Mouse (Mus musculus) cerebellum, adult 2 months (tissue): ENCODE measurements around the gene Nip7. TPM values are rescaled to one million over a fixed set of nuclear protein-coding genes. Genes with fewer than 3 reads are reported as not detected.

Experiments used
- DNase-seq, 2 experiments: peaks; one replicate each; pipeline ENCODE4 v3.0.0; 2021
- H3K27ac ChIP-seq: fragments of 200-500 bp; 2 replicates; pipeline ENCODE4 v1.5.1; 2012; ENCODE audit warnings: low read length, control low read depth, inconsistent platforms; ENCODE audit not compliant: insufficient read depth
- H3K27me3 ChIP-seq: fragments of 200-500 bp; 2 replicates; pipeline ENCODE4 v1.6.1; 2012; ENCODE audit warnings: inconsistent platforms, mild to moderate bottlenecking, low read length, moderate library complexity; ENCODE audit not compliant: control insufficient read depth, insufficient read depth
- H3K4me1 ChIP-seq: fragments of 200-500 bp; 2 replicates; pipeline ENCODE4 v1.6.1; 2011; ENCODE audit warnings: low read length; ENCODE audit not compliant: control insufficient read depth, insufficient read depth
- H3K4me3 ChIP-seq: fragments of 200-500 bp; replicated peaks from 2 replicates; pipeline ENCODE3; 2011; ENCODE audit warnings: mild to moderate bottlenecking, low read depth, low read length, control low read depth; ENCODE audit not compliant: insufficient read depth
- CTCF ChIP-seq: fragments of 200-500 bp; IDR thresholded peaks from 2 replicates; pipeline ENCODE4 v1.5.1; 2011; ENCODE audit warnings: low read depth, mild to moderate bottlenecking, control low read depth, low read length, moderate library complexity, borderline replicate concordance; ENCODE audit not compliant: insufficient read depth
- POLR2A ChIP-seq: fragments of 200-500 bp; IDR thresholded peaks from 2 replicates; pipeline ENCODE4 v1.6.1; 2011; ENCODE audit warnings: low read length, control low read depth, borderline replicate concordance; ENCODE audit not compliant: insufficient read depth
- WGBS: fragments of 180-500 bp; shearing (Covaris S2); methylation state at CpG from one replicate; pipeline ENCODE4 v1.1.7; 2018; 5-methylcytosine and 5-hydroxymethylcytosine counted together
- polyA plus RNA-seq: library from polyadenylated mRNA; depleted of rRNA; stranded (reverse); fragments of >200 nt; gene quantifications from 2 replicates; pipeline ENCODE4 v1.2.3, GENCODE M21; 2012; rRNA removed

The Nip7 gene
- polyA plus RNA-seq = 44.6 and 51.0 TPM in 2 replicates

DNA sequence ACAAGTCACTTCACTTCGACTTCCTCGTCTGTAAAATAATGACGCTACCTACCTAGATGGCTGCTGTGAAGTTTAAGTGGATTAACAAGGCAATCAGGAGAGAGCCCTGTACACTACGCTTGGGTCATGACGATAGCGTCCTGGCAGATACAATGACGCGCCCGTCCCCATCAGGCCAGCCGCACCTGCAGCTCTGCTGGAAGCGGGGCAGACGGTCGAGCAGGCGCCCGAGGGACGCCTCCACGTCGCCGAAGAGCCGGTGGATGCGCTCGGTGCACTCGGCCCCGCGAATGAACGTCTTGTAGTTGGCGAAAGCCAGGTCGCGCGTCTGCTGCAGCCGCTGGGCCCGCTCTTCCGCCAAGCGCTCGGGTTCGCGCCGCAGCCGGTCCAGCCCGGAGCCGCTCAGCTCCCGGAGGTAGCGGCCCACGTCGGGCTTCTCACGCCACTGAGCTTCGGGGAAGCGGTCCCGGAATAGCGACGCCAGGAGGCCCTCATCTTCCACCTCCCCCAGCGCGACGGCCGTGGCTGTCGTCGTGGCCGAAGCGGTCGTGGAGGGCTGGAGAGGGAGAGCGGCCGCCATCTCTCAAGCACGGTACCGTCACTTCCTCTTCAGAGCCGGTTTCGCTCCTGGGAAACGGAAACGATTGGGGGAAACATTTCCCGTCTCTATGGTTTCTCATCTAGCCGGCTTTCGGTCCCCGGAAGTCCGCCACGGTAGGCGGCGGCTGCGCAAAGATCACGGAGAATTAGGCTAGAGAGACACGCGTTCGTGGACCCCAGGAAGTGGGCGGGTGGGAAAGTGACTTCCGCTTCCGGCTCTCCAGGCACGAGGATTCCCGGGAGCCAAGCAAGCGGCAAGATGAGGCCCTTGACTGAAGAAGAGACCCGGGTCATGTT lies at the start of gene Nip7, which contains the start of gene Cog8:
TSS of gene Nip7 (plus strand) at position 802 of the 897 bp plus-strand sequence.
TSS of gene Cog8 (minus strand) at position 614 of the 897 bp plus-strand sequence.
- DNase-seq = peak; percentile 96 to 98
- H3K4me1 ChIP-seq = 0 out of 2 replicates have a peak, but pooled peaks cover 3% of the 10 kb centered on the region
- H3K27ac ChIP-seq = peak within 1 kb of the TSS; percentile 43
- H3K27me3 ChIP-seq = no peaks in the 10 kb centered on the region
- H3K4me3 ChIP-seq = peak within 1 kb of the TSS; percentile 79
- no peak for TF ChIP-seq CTCF
- TF ChIP-seq POLR2A = peak; percentile 74
- WGBS = under 1% methylated on average over 88 of the region's 88 CpGs

- DNase-seq = no peak
- TF ChIP-seq POLR2A = no peak
- TF ChIP-seq CTCF = no peak
- 91% methylated on average over 3 of the region's 3 CpGs for WGBS
Observed at GRCm38 (mm10) chr8:107007795-107008194, 48.9 kb upstream of the Nip7 start.

DNA sequence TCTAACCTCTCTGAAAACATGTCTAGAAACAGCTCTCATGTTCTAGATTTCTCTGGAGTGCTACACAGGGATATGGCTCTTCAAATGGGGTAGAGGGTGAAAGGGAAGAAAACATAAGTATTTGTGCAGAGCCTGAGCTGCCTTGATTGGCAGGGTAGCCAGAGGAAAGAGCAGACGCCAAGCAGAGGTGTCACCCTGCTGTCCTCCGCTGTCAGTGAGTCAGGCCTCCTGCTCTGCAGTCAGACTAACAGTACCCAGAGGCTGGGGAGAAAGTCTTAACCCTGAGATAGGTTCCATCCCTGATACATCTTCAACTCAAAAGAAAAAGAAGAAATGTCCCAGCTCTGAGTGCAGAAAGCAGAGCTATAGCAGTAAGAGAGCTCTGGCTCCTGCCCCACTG lies 44.0 kb upstream of the Nip7 start:
- no peak overlapping the region for H3K4me3 ChIP-seq
- 71% methylated on average over 2 of the region's 2 CpGs for WGBS
- no peak for DNase-seq
- H3K4me1 ChIP-seq = no peaks in the 10 kb centered on the region
- H3K27ac ChIP-seq = no peak overlapping the region
- TF ChIP-seq POLR2A (no peak), CTCF (no peak)
- H3K27me3 ChIP-seq = no peaks in the 10 kb centered on the region

More at GRCm38 (mm10) chr8:107007795-107008194, 48.9 kb upstream of the Nip7 start:
- H3K4me3 ChIP-seq = no peak overlapping the region
- H3K4me1 ChIP-seq = no peaks in the 10 kb centered on the region
- no peak overlapping the region for H3K27ac ChIP-seq
- H3K27me3 ChIP-seq = no peaks in the 10 kb centered on the region

- Histone ChIP-seq H3K4me1 (no peaks in the 10 kb centered on the region), H3K27me3 (no peaks in the 10 kb centered on the region), H3K4me3 (no peak overlapping the region), H3K27ac (no peak overlapping the region)
- 80% methylated on average over 1 of the region's 1 CpGs for WGBS
- TF ChIP-seq POLR2A = no peak
- no peak for TF ChIP-seq CTCF
- no peak for DNase-seq
Observed at GRCm38 (mm10) chr8:107014915-107015314, 41.8 kb upstream of the Nip7 start.

- Histone ChIP-seq H3K27me3 (no peaks in the 10 kb centered on the region), H3K4me1 (no peaks in the 10 kb centered on the region), H3K27ac (no peak overlapping the region), H3K4me3 (no peak overlapping the region)
- 87% methylated on average over 8 of the region's 8 CpGs for WGBS
- TF ChIP-seq POLR2A = no peak
- TF ChIP-seq CTCF = no peak
- DNase-seq = no peak
Observed at GRCm38 (mm10) chr8:107023479-107023878, 33.2 kb upstream of the Nip7 start.

DNA sequence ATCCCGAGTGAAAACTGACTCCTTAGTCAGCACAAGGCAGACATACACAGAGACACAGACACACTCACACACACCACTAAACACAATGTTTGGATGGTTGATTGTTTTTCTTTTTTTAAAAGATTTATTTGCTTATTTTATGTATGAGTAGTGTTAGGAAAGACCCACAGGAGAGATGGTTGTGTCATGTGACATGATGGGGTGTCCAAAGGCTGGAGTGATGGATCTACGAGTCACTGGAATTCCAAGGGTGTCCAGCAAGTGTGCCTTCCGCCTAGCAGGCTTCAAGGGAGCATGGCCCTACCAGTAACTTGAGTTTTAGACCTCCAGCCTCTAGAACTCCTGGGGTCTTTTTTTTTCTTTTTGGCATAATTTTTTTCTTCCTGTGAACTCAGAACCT lies 27.4 kb upstream of the Nip7 start:
- 65% methylated on average over 3 of the region's 3 CpGs for WGBS
- Histone ChIP-seq H3K27ac (no peak overlapping the region), H3K27me3 (no peaks in the 10 kb centered on the region), H3K4me3 (no peak overlapping the region), H3K4me1 (peaks cover 5% of the 10 kb centered on the region)
- TF ChIP-seq POLR2A = no peak
- TF ChIP-seq CTCF = no peak
- no peak for DNase-seq

DNA sequence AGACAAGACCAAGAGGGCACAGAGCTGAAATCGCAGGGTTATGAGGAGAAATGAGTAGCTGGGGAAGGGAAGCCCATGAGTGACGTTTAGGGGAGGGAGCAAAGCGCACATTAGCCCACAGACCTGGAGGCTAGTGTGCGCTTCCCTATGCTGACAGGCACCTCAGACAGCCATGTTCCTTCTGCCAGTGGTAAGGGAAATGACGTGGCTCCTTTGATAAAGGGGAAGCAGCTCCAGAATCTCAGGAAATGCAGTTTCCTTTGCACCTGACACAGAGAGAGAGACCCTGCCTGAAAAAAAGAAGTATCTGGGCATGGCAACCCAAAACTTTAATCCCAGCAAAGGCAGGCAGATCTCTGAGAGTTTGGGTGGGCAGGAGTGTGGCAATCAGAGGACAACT lies 26.6 kb upstream of the Nip7 start:
- DNase-seq = no peak
- Histone ChIP-seq H3K4me3 (no peak overlapping the region), H3K4me1 (peaks cover 5% of the 10 kb centered on the region), H3K27me3 (no peaks in the 10 kb centered on the region), H3K27ac (no peak overlapping the region)
- WGBS = 57% methylated on average over 5 of the region's 5 CpGs
- TF ChIP-seq POLR2A (no peak), CTCF (no peak)
